Mouse (Mus musculus) ES-Bruce4 (cell line): Measurements from ENCODE around the gene Ebf4.

Experiments used
- CTCF ChIP-seq: IDR thresholded peaks from one replicate; pipeline ENCODE4 v1.8.1; 2011; ENCODE audit warnings: low read depth, low read length
- EP300 ChIP-seq: IDR thresholded peaks from 2 replicates; pipeline ENCODE4 v1.6.1; 2011; ENCODE audit warnings: low read depth, low read length; ENCODE audit not compliant: insufficient read depth
- POLR2A ChIP-seq: IDR thresholded peaks from one replicate; pipeline ENCODE4 v1.8.1; 2011; ENCODE audit warnings: low read length; ENCODE audit not compliant: insufficient read depth

DNA sequence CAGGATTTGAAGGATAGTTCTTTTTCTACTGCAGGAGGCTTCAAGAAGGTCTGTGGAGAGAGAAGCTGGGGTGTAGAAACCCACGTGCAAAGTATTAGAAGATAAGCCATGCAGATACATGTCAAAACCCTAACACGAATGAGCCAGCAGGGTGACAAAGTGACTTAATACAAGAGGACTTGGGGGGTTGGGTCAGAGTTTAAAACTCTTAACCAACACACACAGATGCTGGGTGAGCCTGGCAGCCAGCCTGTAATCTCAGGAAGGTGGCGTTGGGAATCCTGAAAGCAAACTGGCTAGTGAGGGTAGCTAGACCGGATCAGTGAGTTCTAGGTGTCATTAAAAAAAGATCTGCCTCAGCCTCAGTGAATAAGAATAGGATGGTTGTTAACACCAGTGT, 72.4 kb downstream of the Ebf4 start:
- TF ChIP-seq POLR2A (no peak), CTCF (no peak), EP300 (no peak)
